Mouse (Mus musculus) lung, postnatal 0 days (tissue): Measurements from ENCODE around the gene Endou. TPM values are rescaled to one million over a fixed set of nuclear protein-coding genes. Genes with fewer than 3 reads are reported as not detected.
A peak's percentile ranks its signal among the peaks of the same experiment; 100 is the strongest.
"Not testable (repeated sequence)": the region's sequence is repeated elsewhere in the genome, so short reads cannot be mapped to it uniquely, and the experiment has no call there.

Source experiments
- ATAC-seq: fragments of 200-750 bp; cut with Nextera tagmentation; 2 replicates; pipeline ENCODE4 v1.8.0; 2017; ENCODE audit warnings: moderate library complexity
- DNase-seq: peaks from one replicate; pipeline ENCODE4 v3.0.0-alpha.2; 2016; ENCODE audit warnings: low spot score
- H3K27ac ChIP-seq: fragments of 300-500 bp; sonication (generic); 2 replicates; pipeline ENCODE4 v1.5.1; 2014; ENCODE audit warnings: antibody characterized with exemption, mild to moderate bottlenecking, low read length, mixed read lengths
- H3K27me3 ChIP-seq: fragments of 300-500 bp; sonication (generic); replicated peaks from 2 replicates; pipeline ENCODE4 v1.6.1; 2014; ENCODE audit warnings: low read length, mixed read lengths; ENCODE audit not compliant: insufficient read depth
- H3K36me3 ChIP-seq: fragments of 300-500 bp; sonication (generic); 2 replicates; pipeline ENCODE4 v1.6.1; 2014; ENCODE audit warnings: low read length, mixed read lengths; ENCODE audit not compliant: insufficient read depth
- H3K4me1 ChIP-seq: fragments of 300-500 bp; sonication (generic); 2 replicates; pipeline ENCODE4 v1.6.1; 2014; ENCODE audit warnings: antibody characterized with exemption, low read depth, low read length, mixed read lengths; ENCODE audit not compliant: insufficient read depth
- H3K4me2 ChIP-seq: fragments of 300-500 bp; sonication (generic); replicated peaks from 2 replicates; pipeline ENCODE4 v1.6.1; 2014; ENCODE audit warnings: low read depth, mild to moderate bottlenecking, low read length, moderate library complexity, mixed read lengths
- H3K4me3 ChIP-seq: fragments of 300-500 bp; sonication (generic); 2 replicates; pipeline ENCODE4 v1.5.1; 2014; ENCODE audit warnings: low read depth, low read length
- H3K9ac ChIP-seq: fragments of 300-500 bp; sonication (generic); replicated peaks from 2 replicates; pipeline ENCODE4 v1.6.1; 2014; ENCODE audit warnings: low read depth, mild to moderate bottlenecking
- H3K9me3 ChIP-seq: fragments of 300-500 bp; sonication (generic); 2 replicates; pipeline ENCODE4 v1.6.1; 2016; ENCODE audit warnings: low read length, mixed read lengths
- CTCF ChIP-seq: IDR thresholded peaks from 2 replicates; pipeline ENCODE4 v1.5.1; 2016; ENCODE audit warnings: antibody characterized with exemption, mild to moderate bottlenecking
- EP300 ChIP-seq: IDR thresholded peaks from 2 replicates; pipeline ENCODE4 v1.6.1; 2016; ENCODE audit warnings: antibody characterized with exemption, mild to moderate bottlenecking, control low read depth
- WGBS: fragments of 180-500 bp; shearing (Covaris S2); extraction: QIAGEN DNeasy Blood & Tissue Kit; methylation state at CpG from one replicate; pipeline ENCODE4 v1.1.7; 2014; 5-methylcytosine and 5-hydroxymethylcytosine counted together
- polyA plus RNA-seq: library from polyadenylated mRNA; unstranded; fragments of >200 nt; fragmentation: Nextera tagmentation; extraction: Ambion mirVana; gene quantifications from 2 replicates; pipeline ENCODE4 v1.2.1, GENCODE M21; 2015

Gene Endou
- polyA plus RNA-seq, 1 experiment from 2014 or later: 2.1 TPM

DNA sequence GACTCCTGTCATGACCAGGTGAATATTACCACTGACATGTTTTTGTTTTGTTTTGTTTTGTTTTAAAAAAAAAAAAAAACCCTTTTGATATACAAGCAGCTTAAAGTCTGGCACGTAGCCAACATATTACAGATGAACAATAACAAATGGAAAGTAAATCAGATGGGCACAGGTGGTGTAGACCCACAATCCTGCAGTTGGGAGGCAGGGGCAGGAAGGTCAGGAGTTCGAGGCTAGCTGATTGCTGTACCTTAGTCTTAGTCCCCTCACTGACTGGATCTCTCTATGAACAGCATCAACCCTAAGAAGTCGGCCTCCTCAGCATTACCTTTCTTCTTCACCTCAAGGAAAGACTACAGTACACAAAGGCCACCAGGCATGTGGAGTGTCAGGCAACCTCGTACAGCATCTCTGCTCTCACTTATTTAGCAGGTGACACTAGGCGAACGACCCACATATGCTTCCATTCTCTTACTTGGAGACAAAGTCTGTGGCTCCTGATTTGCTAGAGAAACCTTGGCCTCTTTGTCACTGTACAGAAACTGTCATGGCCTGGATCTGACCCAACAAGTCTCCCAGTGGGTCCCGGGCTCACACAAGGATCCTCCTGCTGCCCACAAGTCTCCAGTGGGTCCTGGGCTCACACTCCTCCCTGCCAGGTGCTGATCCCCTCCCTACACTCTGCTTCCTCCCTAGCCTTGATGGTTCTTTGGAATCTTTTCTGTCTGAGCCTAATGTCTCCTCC, 57.7 kb downstream of the Endou start:
- TF ChIP-seq EP300 (no peak), CTCF (no peak)
- WGBS: 85% methylated on average over 7 of the region's 7 CpGs
- DNase-seq (no peak), ATAC-seq (no peak)
- Histone ChIP-seq H3K9ac (no peak overlapping the region), H3K27ac (no peak overlapping the region), H3K4me2 (no peak overlapping the region), H3K36me3 (peaks cover 13% of the 10 kb centered on the region; the same call in 1 of the 2 replicates), H3K9me3 (no peaks in the 10 kb centered on the region), H3K4me1 (no peaks in the 10 kb centered on the region), H3K4me3 (no peak overlapping the region), H3K27me3 (no peaks in the 10 kb centered on the region)

DNA sequence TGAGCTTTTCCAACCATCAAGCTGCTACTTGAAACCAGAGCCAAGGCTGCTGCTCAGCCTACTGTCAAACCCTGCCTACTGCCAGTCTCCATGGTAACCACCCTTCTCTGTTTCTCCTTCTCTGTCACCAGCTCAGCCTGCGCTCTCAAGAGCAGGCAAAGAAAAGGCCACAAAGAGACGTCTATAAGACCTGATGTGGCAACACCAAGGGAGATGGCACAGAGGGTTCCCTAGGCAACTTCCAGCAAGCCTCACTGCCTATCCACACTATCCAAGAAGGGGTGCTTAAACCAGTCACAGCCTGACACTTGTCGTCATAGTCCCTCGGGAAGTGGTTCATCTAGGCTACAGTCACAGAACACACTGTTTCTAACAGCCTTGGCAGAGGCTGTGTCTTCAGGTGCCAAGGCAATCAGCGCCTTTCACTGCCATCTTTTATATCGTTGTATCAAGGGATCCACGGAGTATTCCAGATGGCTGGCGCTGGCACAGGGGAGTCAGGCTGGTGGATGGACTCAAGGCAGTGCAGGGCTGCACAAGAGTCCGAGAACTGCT, 58.9 kb downstream of the Endou start:
- no peak overlapping the region for H3K27ac ChIP-seq
- H3K4me3 ChIP-seq: no peak overlapping the region
- H3K9ac ChIP-seq: no peak overlapping the region
- no peak overlapping the region for H3K4me2 ChIP-seq
- ATAC-seq (peak; percentile 23; the same call in 1 of the 2 replicates), DNase-seq (no peak)
- no peaks in the 10 kb centered on the region for H3K4me1 ChIP-seq
- 76% methylated on average over 9 of the region's 9 CpGs for WGBS
- H3K9me3 ChIP-seq: no peaks in the 10 kb centered on the region
- H3K36me3 ChIP-seq: peaks cover 8% of the 10 kb centered on the region; the same call in 1 of the 2 replicates
- TF ChIP-seq CTCF (no peak), EP300 (no peak)
- no peaks in the 10 kb centered on the region for H3K27me3 ChIP-seq

DNA sequence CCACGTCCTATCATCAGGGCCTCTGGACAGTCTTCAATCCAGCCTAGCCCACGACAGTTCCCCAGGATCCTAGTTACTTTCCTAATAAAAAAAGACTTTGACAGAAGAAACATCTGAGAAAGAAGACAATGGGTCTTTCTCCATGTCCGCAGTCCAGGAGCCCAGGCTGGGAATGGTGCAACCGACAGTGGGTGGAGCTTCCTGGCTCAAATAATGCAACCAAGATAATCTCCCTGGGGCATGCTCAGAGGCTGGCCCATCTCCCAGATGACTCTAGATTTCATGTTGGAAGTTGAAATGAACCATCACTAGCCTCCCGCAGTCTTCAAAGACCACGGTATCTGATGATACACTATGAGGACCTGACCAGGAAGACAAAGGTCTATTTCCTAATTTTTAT, 60.6 kb downstream of the Endou start:
- no peaks in the 10 kb centered on the region for H3K27me3 ChIP-seq
- no peak overlapping the region for H3K4me2 ChIP-seq
- peak; percentile 19 for DNase-seq
- no peak overlapping the region for H3K4me3 ChIP-seq
- H3K36me3 ChIP-seq: peaks cover 8% of the 10 kb centered on the region; the same call in 1 of the 2 replicates
- no peak overlapping the region for H3K27ac ChIP-seq
- no peaks in the 10 kb centered on the region for H3K9me3 ChIP-seq
- H3K9ac ChIP-seq: no peak overlapping the region
- TF ChIP-seq CTCF: no peak
- TF ChIP-seq EP300: no peak
- no peaks in the 10 kb centered on the region for H3K4me1 ChIP-seq
- ATAC-seq: peak; percentile 49
- 65% methylated on average over 6 of the region's 6 CpGs for WGBS

GRCm38 (mm10) chr15:97668158-97668877, 62.8 kb downstream of the Endou start:
- H3K4me1 ChIP-seq: not testable (repeated sequence)
- WGBS: 67% methylated on average over 16 of the region's 17 CpGs

GRCm38 (mm10) chr15:97667437-97667836, 63.7 kb downstream of the Endou start:
- Histone ChIP-seq H3K36me3 (no peaks in the 10 kb centered on the region), H3K27ac (no peak overlapping the region), H3K4me1 (no peaks in the 10 kb centered on the region), H3K9me3 (no peaks in the 10 kb centered on the region), H3K4me3 (no peak overlapping the region), H3K9ac (no peak overlapping the region), H3K27me3 (no peaks in the 10 kb centered on the region), H3K4me2 (no peak overlapping the region)
- peak; percentile 27; the same call in 1 of the 2 replicates for ATAC-seq
- WGBS: 25% methylated on average over 7 of the region's 7 CpGs
- DNase-seq: peak; percentile 80
- TF ChIP-seq CTCF (peak; percentile 87), EP300 (0 out of 2 replicates have a peak, but pooled peaks have one; percentile 17)

More at GRCm38 (mm10) chr15:97668158-97668877, 62.8 kb downstream of the Endou start:
- ATAC-seq, H3K36me3 ChIP-seq, H3K27ac ChIP-seq, H3K4me2 ChIP-seq, H3K27me3 ChIP-seq, H3K9me3 ChIP-seq, H3K9ac ChIP-seq, DNase-seq, H3K4me3 ChIP-seq: not testable (repeated sequence)

DNA sequence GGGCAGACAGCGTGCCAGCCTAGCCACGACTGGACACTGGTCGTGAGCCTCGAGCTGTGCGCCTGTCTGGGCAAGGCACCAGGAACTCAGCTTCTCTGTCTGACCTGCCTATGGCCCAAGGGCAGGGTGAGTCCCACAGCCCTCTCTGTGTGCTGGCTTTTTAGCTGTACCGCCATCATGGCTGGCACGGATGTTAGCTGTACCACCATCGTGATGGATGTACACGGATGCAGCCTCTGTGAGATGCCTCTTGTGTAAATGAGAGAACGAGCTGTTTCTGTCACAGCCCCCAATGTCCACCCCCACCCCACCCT, 64.7 kb downstream of the Endou start:
- TF ChIP-seq EP300 (no peak), CTCF (no peak)
- H3K4me3 ChIP-seq: no peak overlapping the region
- ATAC-seq (no peak), DNase-seq (no peak)
- WGBS: 90% methylated on average over 10 of the region's 10 CpGs
- no peaks in the 10 kb centered on the region for H3K9me3 ChIP-seq
- H3K4me1 ChIP-seq: no peaks in the 10 kb centered on the region
- no peak overlapping the region for H3K27ac ChIP-seq
- no peaks in the 10 kb centered on the region for H3K36me3 ChIP-seq
- no peaks in the 10 kb centered on the region for H3K27me3 ChIP-seq
- no peak overlapping the region for H3K9ac ChIP-seq
- no peak overlapping the region for H3K4me2 ChIP-seq
